Mouse (Mus musculus): ENCODE results near the gene Coa4. TPM values are rescaled to one million over a fixed set of nuclear protein-coding genes. Genes with fewer than 3 reads are reported as not detected.

Coa4 gene
- polyA plus RNA-seq, 1 experiment from 2014 or later = 20.9 TPM

DNA sequence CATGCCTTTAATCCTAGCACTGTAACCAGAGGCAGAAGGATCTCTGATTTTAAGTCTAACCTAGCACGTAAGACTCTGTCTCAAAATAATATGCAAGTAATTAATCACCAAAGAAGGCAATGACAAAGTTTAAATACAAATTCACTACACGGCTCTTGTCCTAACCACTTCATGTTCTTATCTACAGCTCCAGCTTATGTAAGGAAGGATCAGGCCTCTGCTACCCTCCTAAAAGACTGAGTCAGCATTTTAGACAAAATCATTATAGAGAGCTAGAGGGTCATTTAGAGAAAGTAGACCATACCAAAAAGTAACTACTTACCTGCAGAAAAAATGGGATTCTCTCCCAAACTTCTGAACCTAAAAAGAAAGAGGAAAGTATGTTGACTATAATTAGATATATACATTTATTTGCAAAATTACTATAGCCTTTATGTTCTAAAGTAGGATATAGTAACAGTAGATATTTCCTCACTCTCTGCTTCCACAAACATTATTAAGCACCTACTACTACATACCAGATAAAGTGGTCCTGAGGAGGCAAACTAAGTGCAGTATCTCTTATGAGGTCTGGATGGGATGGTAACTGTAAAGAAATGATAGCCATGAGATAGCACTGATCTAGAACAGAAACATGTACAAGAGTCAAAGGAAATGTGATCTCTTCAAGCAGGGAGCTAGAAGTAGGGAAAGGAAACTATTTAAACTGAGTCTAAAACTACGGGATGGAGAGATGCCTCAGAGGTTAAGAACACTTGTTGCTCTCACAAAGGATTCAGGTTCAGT lies 34.3 kb downstream of the Coa4 start:
- no peak for ATAC-seq (ENCODE audit: insufficient number of reproducible peaks, low FRiP score, low TSS enrichment, low read depth)
- 80% methylated on average over 3 of the region's 3 CpGs for WGBS
- Histone ChIP-seq H3K36me3 (peaks cover 21% of the 10 kb centered on the region; the same call in 1 of the 2 replicates), H3K9me3 (no peaks in the 10 kb centered on the region), H3K9ac (no peak overlapping the region), H3K4me3 (no peak overlapping the region), H3K27ac (no peak overlapping the region), H3K4me1 (no peaks in the 10 kb centered on the region), H3K27me3 (no peaks in the 10 kb centered on the region), H3K4me2 (no peak overlapping the region)

DNA sequence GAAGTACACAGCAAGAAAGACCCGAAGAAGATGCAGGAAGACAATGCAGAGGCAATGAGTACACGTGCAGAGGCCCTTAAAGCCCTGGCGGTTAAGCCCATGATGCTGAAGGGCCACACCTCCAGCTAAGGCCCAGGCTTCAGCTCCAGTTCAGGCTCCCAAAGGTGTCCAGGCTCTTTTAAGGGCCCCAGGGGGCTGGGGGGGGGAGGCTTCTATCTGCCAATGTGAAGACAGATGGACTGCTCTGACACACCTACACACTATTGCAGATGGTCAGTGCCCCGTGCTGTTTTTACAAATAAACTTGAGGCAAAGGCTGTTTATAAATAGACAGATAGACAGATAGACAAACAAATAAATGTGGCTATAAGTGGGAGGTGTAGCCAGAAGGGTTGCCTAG lies 35.2 kb downstream of the Coa4 start:
- Histone ChIP-seq H3K9me3 (no peaks in the 10 kb centered on the region), H3K27me3 (no peaks in the 10 kb centered on the region), H3K4me3 (no peak overlapping the region), H3K9ac (no peak overlapping the region), H3K4me1 (no peaks in the 10 kb centered on the region), H3K4me2 (no peak overlapping the region), H3K27ac (no peak overlapping the region), H3K36me3 (peaks cover 19% of the 10 kb centered on the region; the same call in 1 of the 2 replicates)
- 81% methylated on average over 4 of the region's 4 CpGs for WGBS
- ATAC-seq (ENCODE audit: insufficient number of reproducible peaks, low FRiP score, low TSS enrichment, low read depth) = no peak

DNA sequence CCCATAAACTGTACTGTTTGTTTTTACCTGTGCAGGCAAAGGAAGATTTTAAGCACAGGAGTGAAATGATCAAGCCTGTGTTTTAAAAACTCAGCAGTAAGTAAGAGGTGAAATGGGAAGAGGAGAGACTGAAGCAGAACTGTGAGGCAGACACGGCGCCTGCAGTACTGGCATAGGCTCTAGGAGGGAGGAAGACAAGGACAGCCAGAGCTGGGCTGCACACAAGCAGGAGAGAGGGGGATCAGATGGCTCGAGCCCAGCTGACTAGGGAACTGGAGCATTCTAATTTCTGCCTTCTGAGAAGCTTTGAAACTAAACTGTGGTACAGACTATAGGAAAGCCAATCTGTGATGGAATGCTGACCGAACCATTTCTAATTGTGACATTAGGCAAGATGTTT lies 35.8 kb downstream of the Coa4 start:
- H3K27ac ChIP-seq = no peak overlapping the region
- H3K9me3 ChIP-seq = no peaks in the 10 kb centered on the region
- no peak overlapping the region for H3K4me3 ChIP-seq
- no peak overlapping the region for H3K4me2 ChIP-seq
- whole genome bisulfite sequencing = 87% methylated on average over 4 of the region's 4 CpGs
- H3K9ac ChIP-seq = no peak overlapping the region
- peaks cover 13% of the 10 kb centered on the region; the same call in 1 of the 2 replicates for H3K36me3 ChIP-seq
- no peak for ATAC-seq (ENCODE audit: insufficient number of reproducible peaks, low FRiP score, low TSS enrichment, low read depth)
- no peaks in the 10 kb centered on the region for H3K27me3 ChIP-seq
- H3K4me1 ChIP-seq = no peaks in the 10 kb centered on the region

DNA sequence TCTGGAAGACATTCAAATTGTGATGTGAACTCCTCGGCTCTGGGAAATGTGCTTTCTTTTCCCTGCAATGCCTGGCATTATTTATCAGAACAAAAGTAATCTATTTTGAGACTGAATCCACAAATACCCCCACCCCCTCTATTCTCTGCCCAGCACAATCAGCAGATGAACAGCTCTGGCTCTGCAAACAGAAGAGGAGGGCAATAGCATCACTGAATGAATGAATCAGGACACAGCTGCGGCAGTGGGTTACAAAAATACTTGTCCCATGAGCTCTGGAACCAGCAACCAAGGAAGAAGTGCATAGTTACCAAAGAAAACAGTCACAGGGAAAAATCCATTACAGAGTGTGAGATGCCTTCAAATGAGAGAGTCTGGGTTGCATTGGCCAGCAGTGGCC lies 41.9 kb downstream of the Coa4 start:
- Histone ChIP-seq H3K4me2 (no peak overlapping the region), H3K36me3 (peaks cover 6% of the 10 kb centered on the region; the same call in 1 of the 2 replicates), H3K27ac (no peak overlapping the region), H3K9ac (no peak overlapping the region), H3K4me1 (peaks cover 3% of the 10 kb centered on the region; the same call in 1 of the 2 replicates), H3K9me3 (no peaks in the 10 kb centered on the region), H3K27me3 (no peaks in the 10 kb centered on the region), H3K4me3 (no peak overlapping the region)
- ATAC-seq (ENCODE audit: insufficient number of reproducible peaks, low FRiP score, low TSS enrichment, low read depth) = no peak
- WGBS = 81% methylated on average over 2 of the region's 2 CpGs

DNA sequence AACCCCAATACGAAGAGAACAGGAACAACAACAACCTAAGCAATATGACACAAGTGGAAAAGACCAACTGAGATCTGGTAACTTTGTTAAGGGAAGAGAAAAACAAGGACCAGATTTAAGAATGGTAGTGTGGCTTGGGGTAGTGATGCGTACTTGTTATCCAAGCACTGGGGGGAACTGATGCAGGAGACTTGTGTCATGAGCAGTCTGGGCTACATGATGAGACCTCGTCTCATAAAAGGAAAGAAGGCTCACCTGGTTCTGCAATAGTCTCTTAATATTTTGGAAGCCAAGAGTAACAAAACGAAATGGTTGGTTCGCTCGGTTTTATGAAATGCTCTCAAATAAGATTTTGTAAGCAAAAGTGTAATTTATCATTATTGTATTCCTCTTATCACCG lies 45.4 kb downstream of the Coa4 start:
- WGBS = 43% methylated on average over 7 of the region's 7 CpGs
- no peak for ATAC-seq (ENCODE audit: insufficient number of reproducible peaks, low FRiP score, low TSS enrichment, low read depth)
- H3K4me2 ChIP-seq = peak overlapping the region; percentile 74
- peak overlapping the region; percentile 58 for H3K4me3 ChIP-seq
- no peak overlapping the region for H3K9ac ChIP-seq
- H3K27ac ChIP-seq = no peak overlapping the region
- no peaks in the 10 kb centered on the region for H3K9me3 ChIP-seq
- peaks cover 3% of the 10 kb centered on the region; the same call in 1 of the 2 replicates for H3K4me1 ChIP-seq
- no peaks in the 10 kb centered on the region for H3K27me3 ChIP-seq
- no peaks in the 10 kb centered on the region for H3K36me3 ChIP-seq

DNA sequence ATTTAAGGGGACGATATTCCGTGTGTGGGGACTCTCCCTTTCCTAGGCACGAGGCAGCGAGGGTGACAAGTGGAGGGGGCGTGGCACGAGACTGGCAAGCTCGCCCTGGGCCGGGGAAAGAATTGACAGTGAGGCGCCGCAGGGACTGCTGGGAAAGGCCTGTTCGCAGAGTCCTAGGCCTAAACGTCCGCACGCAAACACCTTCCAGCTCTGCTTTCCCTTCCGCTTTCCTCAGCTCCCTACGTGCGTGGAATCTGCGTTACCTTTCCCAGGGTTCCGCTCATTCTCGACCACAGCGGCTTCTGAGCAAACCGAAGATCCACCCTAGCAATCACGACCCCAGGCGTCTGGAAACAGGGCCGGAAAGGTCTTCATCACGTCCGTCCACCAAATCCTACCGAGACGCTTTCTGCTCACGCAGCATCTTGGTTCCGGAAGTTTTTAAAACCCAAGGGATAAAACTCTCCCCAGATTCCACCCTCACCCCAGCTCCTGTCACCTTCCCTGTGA lies 45.9 kb downstream of the Coa4 start:
- ATAC-seq (ENCODE audit: insufficient number of reproducible peaks, low FRiP score, low TSS enrichment, low read depth) = peak; percentile 78; the same call in 1 of the 2 replicates
- Histone ChIP-seq H3K4me2 (peak overlapping the region; percentile 74), H3K27ac (peak overlapping the region; percentile 93), H3K9ac (peak overlapping the region; percentile 57), H3K36me3 (no peaks in the 10 kb centered on the region), H3K27me3 (no peaks in the 10 kb centered on the region), H3K9me3 (no peaks in the 10 kb centered on the region), H3K4me3 (peak overlapping the region; percentile 58), H3K4me1 (peaks cover 3% of the 10 kb centered on the region; the same call in 1 of the 2 replicates)
- WGBS = under 1% methylated on average over 31 of the region's 31 CpGs

DNA sequence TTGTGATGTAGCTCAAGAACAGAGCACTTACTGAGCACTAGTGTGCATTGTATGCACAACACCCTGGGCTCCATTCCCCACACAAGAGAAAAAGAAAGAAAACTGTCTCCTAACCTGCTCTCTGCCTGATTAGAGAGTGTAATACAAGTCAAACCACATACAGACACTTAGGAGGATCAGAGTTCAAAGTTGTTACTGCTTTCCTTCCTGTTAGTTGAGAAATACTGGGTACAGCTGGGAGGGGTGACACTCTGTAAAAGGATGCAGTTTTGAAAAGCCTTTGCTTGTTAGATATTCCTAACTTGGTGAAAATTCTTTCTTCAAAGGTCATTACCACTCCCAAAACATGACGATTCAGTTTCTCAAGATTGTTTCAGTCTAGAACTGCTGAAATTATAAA lies 52.9 kb downstream of the Coa4 start:
- H3K9me3 ChIP-seq = no peaks in the 10 kb centered on the region
- 51% methylated on average over 1 of the region's 1 CpGs for WGBS
- no peak overlapping the region for H3K4me2 ChIP-seq
- no peaks in the 10 kb centered on the region for H3K27me3 ChIP-seq
- no peak for ATAC-seq (ENCODE audit: insufficient number of reproducible peaks, low FRiP score, low TSS enrichment, low read depth)
- H3K9ac ChIP-seq = no peak overlapping the region
- H3K27ac ChIP-seq = 0 out of 2 replicates have a peak overlapping the region, but pooled peaks have one; percentile 40
- H3K4me1 ChIP-seq = no peaks in the 10 kb centered on the region
- no peaks in the 10 kb centered on the region for H3K36me3 ChIP-seq
- H3K4me3 ChIP-seq = no peak overlapping the region

Other genes with a start within 250 kb of the Coa4 start
- 16.8 and 19.7 TPM in 2 replicates for gene C2cd3, start 164.8 kb upstream of the Coa4 start, polyA plus RNA-seq (2015; fragmentation: Nextera tagmentation; extraction: Ambion mirVana)
- 55.3 and 56.0 TPM in 2 replicates for gene Ppme1, start 164.8 kb upstream of the Coa4 start, polyA plus RNA-seq (2015; fragmentation: Nextera tagmentation; extraction: Ambion mirVana)
- gene Ucp3, start 64.1 kb upstream of the Coa4 start, polyA plus RNA-seq (2015; fragmentation: Nextera tagmentation; extraction: Ambion mirVana) = 0.28 and 0.79 TPM in 2 replicates
- gene Ucp2, start 43.7 kb upstream of the Coa4 start, polyA plus RNA-seq (2015; fragmentation: Nextera tagmentation; extraction: Ambion mirVana) = 141 and 187 TPM in 2 replicates
- gene Dnajb13, start 22.1 kb upstream of the Coa4 start, polyA plus RNA-seq (2015; fragmentation: Nextera tagmentation; extraction: Ambion mirVana) = 0.27 and 0.38 TPM in 2 replicates
- gene Rab6a, start 70.3 kb downstream of the Coa4 start, polyA plus RNA-seq (2015; fragmentation: Nextera tagmentation; extraction: Ambion mirVana) = 95.4 and 106 TPM in 2 replicates
- 72.9 and 73.5 TPM in 2 replicates for gene Mrpl48, start 71.2 kb downstream of the Coa4 start, polyA plus RNA-seq (2015; fragmentation: Nextera tagmentation; extraction: Ambion mirVana)
- gene Plekhb1, start 125.3 kb downstream of the Coa4 start, polyA plus RNA-seq (2015; fragmentation: Nextera tagmentation; extraction: Ambion mirVana) = 4.5 and 6.8 TPM in 2 replicates
- 39.6 and 42.2 TPM in 2 replicates for gene Fam168a, start 169.6 kb downstream of the Coa4 start, polyA plus RNA-seq (2015; fragmentation: Nextera tagmentation; extraction: Ambion mirVana)